Mouse (Mus musculus) adipose tissue, adult 10 weeks (tissue): Measurements from ENCODE around the gene Fpr-rs3. TPM values are rescaled to one million over a fixed set of nuclear protein-coding genes. Genes with fewer than 3 reads are reported as not detected.

Experiments used
- polyA plus RNA-seq: library from polyadenylated mRNA; stranded (reverse); fragments of 350-450 nt; fragmentation: Illumina TruSeq; extraction: RNeasy Lipid Tissue Mini Kit (QIAGEN cat#74804); gene quantifications from one replicate; pipeline ENCODE4 v1.2.3, GENCODE M21; 2014; ENCODE audit warnings: low read depth, low replicate concordance

The Fpr-rs3 gene
- polyA plus RNA-seq, result not detected

GRCm38 (mm10) chr17:20624777-20625176, at the start of gene Fpr-rs3:
TSS of gene Fpr-rs3 (minus strand) at chr17:20624877.

GRCm38 (mm10) chr17:20596323-20596722, 28.4 kb downstream of the Fpr-rs3 start, which contains the start of gene Vmn2r110:
TSS of gene Vmn2r110 (minus strand) at chr17:20596423.

Other genes with a start within 250 kb of the Fpr-rs3 start
- not detected for gene Vmn1r224, start 210.7 kb downstream of the Fpr-rs3 start, polyA plus RNA-seq
- not detected for gene Vmn2r108, start 143.5 kb downstream of the Fpr-rs3 start, polyA plus RNA-seq
- gene Vmn1r225, start 126.7 kb downstream of the Fpr-rs3 start, polyA plus RNA-seq, result not detected
- not detected for gene Vmn2r109, start 60.1 kb downstream of the Fpr-rs3 start, polyA plus RNA-seq
- gene Vmn2r110, start 28.5 kb downstream of the Fpr-rs3 start, polyA plus RNA-seq, result not detected
- gene Vmn1r226, start 58.0 kb upstream of the Fpr-rs3 start, polyA plus RNA-seq, result not detected
- gene Vmn1r227, start 105.0 kb upstream of the Fpr-rs3 start, polyA plus RNA-seq, result not detected
- not detected for gene Vmn1r228, start 161.3 kb upstream of the Fpr-rs3 start, polyA plus RNA-seq
- gene Vmn1r229, start 186.7 kb upstream of the Fpr-rs3 start, polyA plus RNA-seq, result not detected
- not detected for gene Vmn1r230, start 215.6 kb upstream of the Fpr-rs3 start, polyA plus RNA-seq